Mouse (Mus musculus): ENCODE data around the gene Elavl4.

The Elavl4 gene

GRCm38 (mm10) chr4:110351178-110352000 is at the start of gene Elavl4:
Gene Elavl4, minus strand, starts transcription at chr4:110351909.
- DNase-seq (ENCODE audit: low read depth, low spot score) = no peak

GRCm38 (mm10) chr4:110397618-110398045 is 45.9 kb upstream of the Elavl4 start, which contains the start of gene Agbl4:
Gene Agbl4, plus strand, starts transcription at chr4:110397661.
- no peak for DNase-seq (ENCODE audit: low read depth, low spot score)

- no peak for DNase-seq (ENCODE audit: low read depth, low spot score)
These were observed 44.5 kb upstream of the Elavl4 start for GRCm38 (mm10) chr4:110396221-110396620.

DNA sequence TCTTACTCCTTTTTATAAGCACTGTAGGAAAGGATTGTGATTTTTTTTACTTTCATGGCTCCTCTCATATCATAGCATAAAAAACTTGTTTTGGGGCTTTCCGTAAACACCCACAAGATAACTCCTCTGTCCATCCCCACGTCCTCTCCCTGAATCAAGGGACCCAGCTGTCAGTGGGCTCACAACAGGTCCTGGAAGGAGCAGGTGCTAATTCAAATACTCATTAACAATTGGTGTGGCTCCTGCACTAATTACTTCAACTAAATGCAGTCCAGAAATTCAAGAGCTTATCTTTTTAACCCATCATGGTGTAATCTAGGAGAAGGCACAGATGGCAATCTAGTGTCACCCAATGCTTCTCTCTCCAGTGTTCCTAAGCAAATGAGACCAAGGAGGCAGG is 8.9 kb upstream of the Elavl4 start:
- DNase-seq (ENCODE audit: low read depth, low spot score) = no peak

- DNase-seq (ENCODE audit: low read depth, low spot score) = no peak
These were observed 276 bp upstream of the Elavl4 start for GRCm38 (mm10) chr4:110352001-110352369.

DNA sequence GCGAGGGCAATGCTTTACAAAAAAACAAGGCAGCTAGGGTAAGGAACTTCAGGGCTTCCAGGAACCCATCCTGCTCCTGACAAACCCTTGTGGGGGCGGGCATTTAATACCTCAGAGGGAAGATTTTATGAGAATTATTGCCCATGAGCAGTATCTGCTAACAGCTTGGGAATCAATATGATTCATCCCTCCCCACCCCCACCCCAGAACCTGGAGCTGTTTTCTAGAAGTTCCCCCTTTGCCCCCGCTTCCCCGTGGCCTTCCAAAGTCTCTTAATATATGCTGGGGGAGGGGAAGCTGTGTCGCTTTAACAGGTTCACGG is 892 bp downstream of the Elavl4 start:
- DNase-seq (ENCODE audit: low read depth, low spot score) = no peak

- no peak for DNase-seq (ENCODE audit: low read depth, low spot score)
These were observed 27.8 kb downstream of the Elavl4 start for GRCm38 (mm10) chr4:110323912-110324311.

GRCm38 (mm10) chr4:110312126-110312525 is 39.6 kb downstream of the Elavl4 start:
- DNase-seq (ENCODE audit: low read depth, low spot score) = no peak

GRCm38 (mm10) chr4:110306972-110307371 is 44.7 kb downstream of the Elavl4 start:
- no peak for DNase-seq (ENCODE audit: low read depth, low spot score)

- no peak for DNase-seq (ENCODE audit: low read depth, low spot score)
These were observed 45.1 kb downstream of the Elavl4 start for GRCm38 (mm10) chr4:110306559-110306958.

DNA sequence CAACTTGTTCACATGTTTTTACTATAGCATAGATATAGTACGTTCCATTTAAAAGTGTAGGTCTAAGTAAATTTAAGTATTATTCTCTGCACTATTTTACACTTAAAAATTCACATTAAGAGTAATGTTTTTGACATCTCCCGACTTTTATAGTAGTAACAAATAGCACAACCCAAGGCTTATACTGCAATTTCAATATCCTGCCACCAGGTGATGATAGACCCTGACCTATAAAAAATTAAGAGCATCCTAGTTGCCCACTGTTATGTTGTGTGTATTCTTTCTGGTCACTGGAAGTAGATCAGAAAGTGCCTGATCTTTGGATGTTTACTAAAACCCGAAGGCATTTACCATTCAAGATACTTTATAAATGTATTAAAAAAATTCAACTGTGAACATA is 55.9 kb downstream of the Elavl4 start:
- DNase-seq (ENCODE audit: low read depth, low spot score) = no peak

GRCm38 (mm10) chr4:110293238-110293637 is 58.5 kb downstream of the Elavl4 start:
- no peak for DNase-seq (ENCODE audit: low read depth, low spot score)

- no peak for DNase-seq (ENCODE audit: low read depth, low spot score)
These were observed 59.2 kb downstream of the Elavl4 start for GRCm38 (mm10) chr4:110292471-110292870.

DNA sequence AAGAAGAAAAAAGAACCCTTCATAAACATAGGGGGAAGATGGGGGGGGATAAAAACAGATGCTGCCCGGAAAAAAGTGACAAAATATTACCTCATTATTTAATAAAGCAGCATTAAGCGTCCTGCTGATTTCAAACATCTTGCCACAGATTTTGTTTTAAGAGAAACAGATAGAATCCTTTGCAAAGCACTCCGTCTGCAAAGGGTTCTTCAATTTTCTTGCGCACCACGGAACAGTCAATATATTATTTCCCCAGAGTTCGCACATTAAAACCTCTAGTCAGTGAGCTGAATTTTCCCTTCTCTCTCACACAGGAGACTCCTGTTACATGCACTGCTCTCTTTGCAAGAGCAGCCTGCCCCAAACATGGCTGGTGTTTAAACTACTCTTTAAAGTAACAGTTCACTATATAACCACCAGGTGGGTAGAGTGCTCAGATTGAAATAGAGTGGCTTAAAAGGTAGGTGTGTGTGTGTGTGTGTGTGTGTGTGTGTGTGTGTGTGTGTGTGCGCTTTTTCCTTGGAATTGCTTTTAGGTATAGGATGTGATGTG is 61.1 kb downstream of the Elavl4 start:
- no peak for DNase-seq (ENCODE audit: low read depth, low spot score)

DNA sequence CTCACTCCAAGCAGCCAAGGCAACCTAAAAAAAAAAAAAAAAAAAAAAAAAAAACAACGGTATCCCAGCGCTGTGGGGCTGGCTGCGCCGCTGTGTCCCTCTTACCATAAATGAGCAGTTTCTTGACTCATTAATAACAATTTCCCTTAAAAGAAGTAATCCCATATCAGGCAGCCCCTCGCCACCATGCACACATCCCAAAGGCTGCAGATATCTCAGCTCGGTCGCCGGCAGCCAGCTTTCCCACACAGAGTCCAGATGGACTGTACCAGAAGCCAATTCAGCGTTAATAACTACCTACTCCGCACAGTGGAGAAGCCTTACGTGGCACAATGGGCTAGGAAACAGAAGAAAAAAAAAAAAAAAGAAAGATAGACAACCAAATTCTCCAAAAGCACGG is 61.7 kb downstream of the Elavl4 start:
- DNase-seq (ENCODE audit: low read depth, low spot score) = no peak

- DNase-seq (ENCODE audit: low read depth, low spot score) = no peak
These were observed 64.2 kb downstream of the Elavl4 start for GRCm38 (mm10) chr4:110287412-110288067.

- DNase-seq (ENCODE audit: low read depth, low spot score) = no peak
These were observed 64.9 kb downstream of the Elavl4 start for GRCm38 (mm10) chr4:110286841-110287240.

GRCm38 (mm10) chr4:110286371-110286781 is 65.3 kb downstream of the Elavl4 start:
- DNase-seq (ENCODE audit: low read depth, low spot score) = no peak

- no peak for DNase-seq (ENCODE audit: low read depth, low spot score)
These were observed 66.1 kb downstream of the Elavl4 start for GRCm38 (mm10) chr4:110285346-110286330.

DNA sequence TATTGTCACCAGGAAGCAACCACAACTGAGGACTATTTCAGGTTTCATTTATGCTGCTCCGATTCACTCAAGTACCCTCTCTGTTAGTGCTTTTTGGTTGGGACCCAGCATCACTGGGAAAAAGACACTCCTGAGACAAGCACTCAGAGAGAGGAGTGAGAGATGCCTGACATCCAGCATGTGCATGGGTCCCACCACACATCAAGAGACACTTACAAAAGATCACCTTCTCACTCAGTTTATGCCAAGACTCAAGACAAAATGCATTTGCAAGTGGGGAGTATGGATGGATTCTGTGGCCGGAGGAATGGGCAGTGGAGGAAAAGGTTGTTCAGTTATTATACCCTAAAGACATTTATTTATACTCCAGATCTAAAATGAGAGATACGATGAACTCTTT is 67.3 kb downstream of the Elavl4 start:
- DNase-seq (ENCODE audit: low read depth, low spot score) = no peak

- no peak for DNase-seq (ENCODE audit: low read depth, low spot score)
These were observed 81.7 kb downstream of the Elavl4 start for GRCm38 (mm10) chr4:110270046-110270445.
